Mouse (Mus musculus): ENCODE measurements around the gene Exosc5. TPM values are rescaled to one million over a fixed set of nuclear protein-coding genes. Genes with fewer than 3 reads are reported as not detected.
A peak's percentile ranks its signal among the peaks of the same experiment; 100 is the strongest.

Gene Exosc5
- polyA plus RNA-seq, 1 experiment = 53.7 TPM

DNA sequence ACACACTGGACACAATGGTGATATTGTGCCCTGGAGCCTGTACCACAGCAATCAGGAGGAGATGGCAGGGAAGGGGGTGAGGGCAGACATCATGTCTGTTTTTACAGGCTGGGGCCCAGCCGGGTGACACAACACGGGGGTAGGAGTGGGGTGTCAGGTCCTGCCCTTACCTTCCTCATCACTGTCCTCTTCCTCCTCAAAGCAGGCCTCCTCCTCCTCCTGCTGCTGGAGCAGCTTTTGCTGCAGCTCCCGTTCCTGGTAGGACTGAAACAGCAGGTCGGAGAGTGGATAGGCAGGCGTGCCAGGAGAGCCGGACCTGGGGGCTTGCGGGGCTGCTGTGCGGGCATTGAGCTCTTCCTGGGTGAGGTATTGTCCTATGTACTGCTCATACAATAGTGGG, 55.6 kb downstream of the Exosc5 start:
- TF ChIP-seq POLR2A (IDR thresholded peaks at IDR 0.05; ENCODE audit: insufficient read depth, low read length) (no peak), CTCF (IDR thresholded peaks at IDR 0.05; ENCODE audit: low read depth, low read length) (no peak), EP300 (IDR thresholded peaks at IDR 0.05; ENCODE audit: insufficient read depth, low read depth, low read length) (no peak)
- Histone ChIP-seq H3K36me3 (ENCODE audit: control insufficient read depth, insufficient read depth, low read length, poor library complexity, severe bottlenecking) (peaks cover 7% of the 10 kb centered on the region), H3K4me1 (ENCODE audit: control insufficient read depth, insufficient read depth, low read length) (no peaks in the 10 kb centered on the region)

DNA sequence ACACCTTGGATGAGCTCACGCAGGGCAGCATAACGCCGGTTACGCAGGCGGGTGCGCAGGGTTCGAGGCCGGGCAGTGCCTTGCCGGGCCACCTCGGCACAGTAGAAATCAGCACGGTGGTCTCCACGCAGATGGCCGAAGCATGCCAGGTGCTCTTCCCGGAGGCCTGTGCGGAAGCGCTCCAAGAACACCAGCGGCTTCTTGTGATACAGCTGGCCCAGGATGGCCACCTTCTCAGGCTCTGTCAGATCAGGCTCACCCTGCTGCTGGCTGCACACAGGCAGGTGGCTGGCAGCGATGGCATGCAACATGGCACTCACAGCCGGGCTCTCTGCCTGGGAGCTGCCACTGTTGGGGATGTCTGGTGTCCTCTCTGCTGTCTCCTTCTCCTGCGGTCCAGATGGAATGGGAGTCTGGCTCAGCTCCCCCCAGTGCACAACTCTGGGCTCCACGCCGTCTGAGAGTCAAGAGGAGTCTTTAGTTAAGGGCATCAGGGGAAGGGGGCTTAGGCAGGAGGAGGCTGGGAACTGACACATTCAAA, 56.8 kb downstream of the Exosc5 start:
- Histone ChIP-seq H3K4me1 (ENCODE audit: control insufficient read depth, insufficient read depth, low read length) (no peaks in the 10 kb centered on the region), H3K36me3 (ENCODE audit: control insufficient read depth, insufficient read depth, low read length, poor library complexity, severe bottlenecking) (peaks cover 7% of the 10 kb centered on the region), H3K27ac (ENCODE audit: insufficient read depth, low read length) (no peak overlapping the region), H3K27me3 (ENCODE audit: control insufficient read depth, insufficient read depth, low read length, poor library complexity, severe bottlenecking) (no peaks in the 10 kb centered on the region), H3K4me3 (ENCODE audit: low read depth, low read length) (no peak overlapping the region), H3K9me3 (replicated peaks; ENCODE audit: control insufficient read depth, insufficient read depth, low read length, poor library complexity, severe bottlenecking) (no peaks in the 10 kb centered on the region), H3K9ac (ENCODE audit: low read depth, poor library complexity, severe bottlenecking) (no peak overlapping the region)
- TF ChIP-seq EP300 (IDR thresholded peaks at IDR 0.05; ENCODE audit: insufficient read depth, low read depth, low read length) = no peak
- TF ChIP-seq CTCF (IDR thresholded peaks at IDR 0.05; ENCODE audit: low read depth, low read length) = no peak
- TF ChIP-seq POLR2A (IDR thresholded peaks at IDR 0.05; ENCODE audit: insufficient read depth, low read length) = no peak

More for the DNA sequence above, 55.6 kb downstream of the Exosc5 start:
- H3K9me3 ChIP-seq (replicated peaks; ENCODE audit: control insufficient read depth, insufficient read depth, low read length, poor library complexity, severe bottlenecking) = no peaks in the 10 kb centered on the region
- no peak overlapping the region for H3K4me3 ChIP-seq (ENCODE audit: low read depth, low read length)
- no peak overlapping the region for H3K9ac ChIP-seq (ENCODE audit: low read depth, poor library complexity, severe bottlenecking)
- no peaks in the 10 kb centered on the region for H3K27me3 ChIP-seq (ENCODE audit: control insufficient read depth, insufficient read depth, low read length, poor library complexity, severe bottlenecking)
- no peak overlapping the region for H3K27ac ChIP-seq (ENCODE audit: insufficient read depth, low read length)

GRCm38 (mm10) chr7:25717478-25717877, 58.5 kb downstream of the Exosc5 start:
- no peaks in the 10 kb centered on the region for H3K4me1 ChIP-seq (ENCODE audit: control insufficient read depth, insufficient read depth, low read length)
- H3K9ac ChIP-seq (ENCODE audit: low read depth, poor library complexity, severe bottlenecking) = no peak overlapping the region
- TF ChIP-seq CTCF (IDR thresholded peaks at IDR 0.05; ENCODE audit: low read depth, low read length) (no peak), EP300 (IDR thresholded peaks at IDR 0.05; ENCODE audit: insufficient read depth, low read depth, low read length) (no peak), POLR2A (IDR thresholded peaks at IDR 0.05; ENCODE audit: insufficient read depth, low read length) (no peak)
- H3K4me3 ChIP-seq (ENCODE audit: low read depth, low read length) = no peak overlapping the region
- H3K36me3 ChIP-seq (ENCODE audit: control insufficient read depth, insufficient read depth, low read length, poor library complexity, severe bottlenecking) = peaks cover 11% of the 10 kb centered on the region
- no peaks in the 10 kb centered on the region for H3K9me3 ChIP-seq (replicated peaks; ENCODE audit: control insufficient read depth, insufficient read depth, low read length, poor library complexity, severe bottlenecking)
- H3K27ac ChIP-seq (ENCODE audit: insufficient read depth, low read length) = no peak overlapping the region
- H3K27me3 ChIP-seq (ENCODE audit: control insufficient read depth, insufficient read depth, low read length, poor library complexity, severe bottlenecking) = no peaks in the 10 kb centered on the region

- H3K9me3 ChIP-seq (replicated peaks; ENCODE audit: control insufficient read depth, insufficient read depth, low read length, poor library complexity, severe bottlenecking) = no peaks in the 10 kb centered on the region
- H3K9ac ChIP-seq (ENCODE audit: low read depth, poor library complexity, severe bottlenecking) = peak within 1 kb of the TSS; percentile 68
- H3K4me3 ChIP-seq (ENCODE audit: low read depth, low read length) = peak within 1 kb of the TSS; percentile 97
- no peaks in the 10 kb centered on the region for H3K27me3 ChIP-seq (ENCODE audit: control insufficient read depth, insufficient read depth, low read length, poor library complexity, severe bottlenecking)
- peak within 1 kb of the TSS; percentile 70 for H3K27ac ChIP-seq (ENCODE audit: insufficient read depth, low read length)
- peak; percentile 28 for TF ChIP-seq POLR2A (IDR thresholded peaks at IDR 0.05; ENCODE audit: insufficient read depth, low read length)
- no peak for TF ChIP-seq EP300 (IDR thresholded peaks at IDR 0.05; ENCODE audit: insufficient read depth, low read depth, low read length)
- peaks cover 24% of the 10 kb centered on the region for H3K36me3 ChIP-seq (ENCODE audit: control insufficient read depth, insufficient read depth, low read length, poor library complexity, severe bottlenecking)
- H3K4me1 ChIP-seq (ENCODE audit: control insufficient read depth, insufficient read depth, low read length) = no peaks in the 10 kb centered on the region
Observed at GRCm38 (mm10) chr7:25718788-25719417, 59.9 kb downstream of the Exosc5 start, which contains the start of gene Ccdc97. Ccdc97 (minus strand) TSS chr7:25719088.

DNA sequence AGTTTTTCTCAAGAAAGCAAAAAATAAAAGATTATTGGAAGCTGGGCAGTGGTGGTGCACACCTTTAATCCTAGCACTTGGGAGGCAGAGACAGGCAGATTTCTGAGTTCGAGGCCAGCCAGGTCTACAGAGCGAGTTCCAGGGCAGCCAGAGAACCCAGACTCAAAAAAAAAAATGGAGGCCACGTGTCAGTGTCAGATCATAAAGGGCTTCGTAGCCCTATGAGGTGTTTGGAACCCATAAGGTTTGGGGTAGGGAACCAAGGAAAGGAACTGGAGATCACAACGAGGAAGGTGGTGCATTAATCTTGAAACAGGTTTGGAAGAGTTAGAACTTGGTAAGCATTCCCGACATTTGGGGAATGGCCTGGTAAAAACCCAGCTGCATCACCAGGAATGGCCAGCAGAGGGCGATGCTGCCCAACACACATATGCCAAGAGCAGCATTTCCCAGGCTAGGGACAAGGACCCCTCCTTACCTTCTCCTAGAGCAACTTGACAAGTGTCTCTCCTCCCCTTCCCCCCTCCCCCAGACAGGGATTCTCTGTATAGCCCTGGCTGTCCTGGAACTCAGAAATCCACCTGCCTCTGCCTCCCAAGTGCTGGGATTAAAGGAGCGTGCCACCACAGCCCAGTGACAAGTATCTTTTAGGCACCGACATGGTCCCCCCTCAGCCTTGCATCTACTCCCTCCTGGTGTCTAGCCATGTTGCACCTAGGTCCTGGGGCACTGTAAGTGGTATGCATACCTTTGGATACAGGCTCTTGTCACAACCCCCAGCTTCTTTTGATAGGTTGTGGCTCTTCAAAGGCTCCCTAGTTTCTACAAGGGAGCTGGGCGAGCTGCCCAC, 61.0 kb downstream of the Exosc5 start:
- no peaks in the 10 kb centered on the region for H3K9me3 ChIP-seq (replicated peaks; ENCODE audit: control insufficient read depth, insufficient read depth, low read length, poor library complexity, severe bottlenecking)
- H3K9ac ChIP-seq (ENCODE audit: low read depth, poor library complexity, severe bottlenecking) = peak overlapping the region; percentile 68; the same call in 1 of the 2 replicates
- H3K27ac ChIP-seq (ENCODE audit: insufficient read depth, low read length) = no peak overlapping the region
- H3K4me1 ChIP-seq (ENCODE audit: control insufficient read depth, insufficient read depth, low read length) = no peaks in the 10 kb centered on the region
- TF ChIP-seq POLR2A (IDR thresholded peaks at IDR 0.05; ENCODE audit: insufficient read depth, low read length) = no peak
- 0 out of 2 replicates have a peak, but pooled peaks have one; percentile 35 for TF ChIP-seq EP300 (IDR thresholded peaks at IDR 0.05; ENCODE audit: insufficient read depth, low read depth, low read length)
- TF ChIP-seq CTCF (IDR thresholded peaks at IDR 0.05; ENCODE audit: low read depth, low read length) = peak; percentile 99
- H3K4me3 ChIP-seq (ENCODE audit: low read depth, low read length) = no peak overlapping the region
- peaks cover 30% of the 10 kb centered on the region for H3K36me3 ChIP-seq (ENCODE audit: control insufficient read depth, insufficient read depth, low read length, poor library complexity, severe bottlenecking)
- no peaks in the 10 kb centered on the region for H3K27me3 ChIP-seq (ENCODE audit: control insufficient read depth, insufficient read depth, low read length, poor library complexity, severe bottlenecking)

Measured in ES-Bruce4 (cell line).